8 mouse cellular contexts compared by ENCODE assay signal in genomic region chr5:43821538-43821937, GRCm38 (mm10). TPM values are rescaled to one million over a fixed set of nuclear protein-coding genes. Genes with fewer than 3 reads are reported as not detected.
A peak's percentile ranks its signal among the peaks of the same experiment; 100 is the strongest.
DNase-seq lines count a peak whose midpoint lies in the region; ATAC-seq and TF ChIP-seq lines count a peak whose summit lies in the region.

Gene Fbxl5, minus strand, starts transcription at chr5:43821638.

- H3K36me3 ChIP-seq in lung, postnatal 0 days (ENCODE audit: insufficient read depth, low read length) = no peaks in the 10 kb centered on the region
- H3K36me3 ChIP-seq in embryonic facial prominence, embryonic 14.5 days (ENCODE audit: control insufficient read depth, insufficient read depth, low read length) = no peaks in the 10 kb centered on the region
- H3K36me3 ChIP-seq in heart, embryonic 15.5 days = no peaks in the 10 kb centered on the region
- H3K36me3 ChIP-seq in neural tube, embryonic 14.5 days (ENCODE audit: control insufficient read depth, insufficient read depth, low read length) = no peaks in the 10 kb centered on the region

- H3K4me3 ChIP-seq in lung, postnatal 0 days (ENCODE audit: low read depth, low read length) = no peak within 1 kb of the TSS
- H3K4me3 ChIP-seq in embryonic facial prominence, embryonic 14.5 days (ENCODE audit: low read depth, low read length) = no peak within 1 kb of the TSS
- no peak within 1 kb of the TSS for H3K4me3 ChIP-seq in heart, embryonic 15.5 days
- H3K4me3 ChIP-seq in neural tube, embryonic 14.5 days (ENCODE audit: low read depth, low read length) = no peak within 1 kb of the TSS

- no peak within 1 kb of the TSS for H3K9ac ChIP-seq in lung, postnatal 0 days (replicated peaks; ENCODE audit: low read depth)
- no peak within 1 kb of the TSS for H3K9ac ChIP-seq in embryonic facial prominence, embryonic 14.5 days (ENCODE audit: low read depth, low read length)
- H3K9ac ChIP-seq in heart, embryonic 15.5 days = no peak within 1 kb of the TSS
- H3K9ac ChIP-seq in neural tube, embryonic 14.5 days (replicated peaks; ENCODE audit: low read depth, low read length) = no peak within 1 kb of the TSS

- no peaks in the 10 kb centered on the region for H3K9me3 ChIP-seq in lung, postnatal 0 days (ENCODE audit: low read length)
- no peaks in the 10 kb centered on the region for H3K9me3 ChIP-seq in embryonic facial prominence, embryonic 14.5 days (ENCODE audit: control insufficient read depth, low read length)
- H3K9me3 ChIP-seq in heart, embryonic 15.5 days (replicated peaks) = no peaks in the 10 kb centered on the region
- H3K9me3 ChIP-seq in neural tube, embryonic 14.5 days (ENCODE audit: control insufficient read depth, low read length) = no peaks in the 10 kb centered on the region

- no peak for TF ChIP-seq EP300 in lung, postnatal 0 days (IDR thresholded peaks at IDR 0.05)

- 83% methylated on average over 19 of the region's 19 CpGs for WGBS in lung, postnatal 0 days
- 82% methylated on average over 19 of the region's 19 CpGs for WGBS in embryonic facial prominence, embryonic 14.5 days
- 76% methylated on average over 19 of the region's 19 CpGs for WGBS in heart, embryonic 15.5 days
- WGBS in neural tube, embryonic 14.5 days = 83% methylated on average over 19 of the region's 19 CpGs

- intact Hi-C loops in left cerebral cortex, postnatal 36 days (cut with DNase I) = no loop called here

- DNase-seq in lung, postnatal 0 days (ENCODE audit: low spot score) = no peak
- no peak for DNase-seq in lung, postnatal 14 days
- DNase-seq in embryonic facial prominence, embryonic 14.5 days (ENCODE audit: low spot score) = no peak
- DNase-seq in left cerebral cortex, postnatal 36 days (ENCODE audit: low spot score in 2 of 2) = no peak
- no peak for DNase-seq in cerebellum, adult 8-10 months
- DNase-seq in testis, postnatal 10 days (ENCODE audit: low spot score) = no peak

- TF ChIP-seq CTCF in lung, postnatal 0 days (IDR thresholded peaks at IDR 0.05) = no peak

- no peak for ATAC-seq in lung, postnatal 0 days
- no peak for ATAC-seq in embryonic facial prominence, embryonic 14.5 days (ENCODE audit: low read depth)
- ATAC-seq in heart, embryonic 15.5 days (replicated peaks; ENCODE audit: insufficient number of reproducible peaks, insufficient read depth, low FRiP score, low read depth) = no peak
- ATAC-seq in neural tube, embryonic 14.5 days (ENCODE audit: low read depth) = no peak

- no peaks in the 10 kb centered on the region for H3K27me3 ChIP-seq in lung, postnatal 0 days (replicated peaks; ENCODE audit: insufficient read depth, low read length)
- H3K27me3 ChIP-seq in embryonic facial prominence, embryonic 14.5 days (replicated peaks; ENCODE audit: control insufficient read depth, insufficient read depth, low read length) = no peaks in the 10 kb centered on the region
- no peaks in the 10 kb centered on the region for H3K27me3 ChIP-seq in heart, embryonic 15.5 days
- H3K27me3 ChIP-seq in neural tube, embryonic 14.5 days (ENCODE audit: control insufficient read depth, insufficient read depth, low read length) = no peaks in the 10 kb centered on the region

- 0 out of 2 replicates have a peak, but pooled peaks cover 3% of the 10 kb centered on the region for H3K4me1 ChIP-seq in lung, postnatal 0 days (ENCODE audit: insufficient read depth, low read depth, low read length)
- no peaks in the 10 kb centered on the region for H3K4me1 ChIP-seq in embryonic facial prominence, embryonic 14.5 days (ENCODE audit: control insufficient read depth, insufficient read depth, low read length)
- H3K4me1 ChIP-seq in heart, embryonic 15.5 days (replicated peaks) = 0 out of 2 replicates have a peak, but pooled peaks cover 6% of the 10 kb centered on the region
- H3K4me1 ChIP-seq in neural tube, embryonic 14.5 days (ENCODE audit: control insufficient read depth, insufficient read depth, low read length) = no peaks in the 10 kb centered on the region

- peak within 1 kb of the TSS; percentile 22 for H3K27ac ChIP-seq in lung, postnatal 0 days (ENCODE audit: low read length)
- no peak within 1 kb of the TSS for H3K27ac ChIP-seq in embryonic facial prominence, embryonic 14.5 days (replicated peaks; ENCODE audit: low read depth, low read length)
- H3K27ac ChIP-seq in heart, embryonic 15.5 days = no peak within 1 kb of the TSS
- H3K27ac ChIP-seq in neural tube, embryonic 14.5 days (ENCODE audit: low read depth, low read length) = no peak within 1 kb of the TSS

- no peak within 1 kb of the TSS for H3K4me2 ChIP-seq in lung, postnatal 0 days (replicated peaks; ENCODE audit: low read depth, low read length)
- H3K4me2 ChIP-seq in embryonic facial prominence, embryonic 14.5 days (ENCODE audit: low read depth, low read length) = no peak within 1 kb of the TSS
- H3K4me2 ChIP-seq in heart, embryonic 15.5 days = no peak within 1 kb of the TSS
- H3K4me2 ChIP-seq in neural tube, embryonic 14.5 days (ENCODE audit: low read depth, low read length) = no peak within 1 kb of the TSS

RNA-seq across cellular contexts. Expression of gene Fbxl5, which starts in this region (rescaled TPM):
- 73.0 and 81.1 TPM in 2 replicates for polyA plus RNA-seq in lung, postnatal 0 days (2015; fragmentation: Nextera tagmentation; extraction: Ambion mirVana)
- polyA plus RNA-seq in embryonic facial prominence, embryonic 14.5 days (2014; fragmentation: Nextera tagmentation; extraction: Ambion mirVana) = 61.6 and 64.1 TPM in 2 replicates
- 42.6 and 47.0 TPM in 2 replicates for polyA plus RNA-seq in heart, embryonic 15.5 days (2015; fragmentation: Nextera tagmentation; extraction: Ambion mirVana)
- 10 to 100 TPM; 75.0 to 91.4 TPM for total RNA-seq in left cerebral cortex, postnatal 36 days (2021)
- polyA plus RNA-seq in neural tube, embryonic 14.5 days (2014; fragmentation: Nextera tagmentation; extraction: Ambion mirVana) = 93.8 and 96.6 TPM in 2 replicates
